ENCODE assay signal across 29 mouse cellular contexts in the genomic region with DNA sequence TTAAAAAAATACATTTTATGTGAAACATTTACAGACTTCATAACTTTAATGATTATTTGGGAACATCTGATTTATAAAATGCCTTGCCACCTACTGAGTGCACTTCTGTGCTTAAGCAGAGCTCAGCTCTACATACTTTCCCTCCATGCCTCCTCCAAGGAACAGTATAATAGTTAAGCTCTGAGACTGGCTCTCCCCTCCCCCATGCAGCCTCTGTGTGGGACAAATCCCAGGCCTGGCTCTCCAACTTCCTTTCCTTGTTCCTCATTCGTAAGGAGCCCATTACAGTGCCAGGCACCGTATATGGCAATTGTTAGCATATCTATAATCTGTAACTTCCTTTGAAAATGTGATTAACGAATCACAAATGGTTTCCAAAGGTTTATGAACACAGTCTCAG. TPM values are rescaled to one million over a fixed set of nuclear protein-coding genes. Genes with fewer than 3 reads are reported as not detected.
DNase-seq lines count a peak whose midpoint lies in the region; ATAC-seq and TF ChIP-seq lines count a peak whose summit lies in the region.
"Had no signal": no experiment of that assay in that cellular context is flagged by ENCODE, and none has a peak within 500 bp of the region (broad histone marks: within the 10 kb centered on the region; RNA-seq: fewer than 3 reads in every experiment).

No protein-coding gene starts in this region.

- no peak overlapping the region for H3K4me2 ChIP-seq in embryonic facial prominence, embryonic 11.5 days (ENCODE audit: low read depth, low read length)
- no peak overlapping the region for H3K4me2 ChIP-seq in embryonic facial prominence, embryonic 15.5 days (replicated peaks)
- H3K4me2 ChIP-seq in limb, embryonic 12.5 days, result no peak overlapping the region
- H3K4me2 ChIP-seq in hindbrain, embryonic 11.5 days (replicated peaks; ENCODE audit: low read depth, low read length), result no peak overlapping the region
- H3K4me2 ChIP-seq: forebrain, embryonic 12.5 days; heart, embryonic 13.5 days; hindbrain, embryonic 12.5 days; hindbrain, embryonic 15.5 days had no signal

- peak; percentile 18 for DNase-seq in embryonic facial prominence, embryonic 10.5 days (ENCODE audit: low spot score)
- peak; percentile 62 for DNase-seq in embryonic facial prominence, embryonic 11.5 days (ENCODE audit: low spot score)
- no peak for DNase-seq in hindbrain, embryonic 11.5 days (ENCODE audit: low spot score)
- DNase-seq in T-cell, adult 2 months (ENCODE audit: low spot score), result no peak
- no peak for DNase-seq in left cerebral cortex, postnatal 4 days
- no peak for DNase-seq in thymus, adult 2 months
- DNase-seq: adrenal gland, postnatal 10 days; adrenal gland, postnatal 36 days; cerebellum, adult 18-20 months; cerebellum, adult 9-10 months; cerebellum, postnatal 14 days; gastrocnemius, postnatal 10 days; gastrocnemius, postnatal 36 days; heart, adult 2 months; heart, postnatal 14 days; heart, postnatal 4 days had no signal

- 57% methylated on average over 3 of the region's 3 CpGs for WGBS in embryonic facial prominence, embryonic 10.5 days
- WGBS in embryonic facial prominence, embryonic 11.5 days, result 51% methylated on average over 3 of the region's 3 CpGs
- WGBS in embryonic facial prominence, embryonic 15.5 days, result 31% methylated on average over 3 of the region's 3 CpGs
- 22% methylated on average over 3 of the region's 3 CpGs for WGBS in limb, embryonic 12.5 days
- 82% methylated on average over 3 of the region's 3 CpGs for WGBS in hindbrain, embryonic 11.5 days
- 57% methylated on average over 3 of the region's 3 CpGs for WGBS in thymus, adult 2 months

- no peaks in the 10 kb centered on the region for H3K9me3 ChIP-seq in embryonic facial prominence, embryonic 10.5 days
- H3K9me3 ChIP-seq in embryonic facial prominence, embryonic 11.5 days (replicated peaks; ENCODE audit: control insufficient read depth, low read length), result no peaks in the 10 kb centered on the region
- no peaks in the 10 kb centered on the region for H3K9me3 ChIP-seq in embryonic facial prominence, embryonic 15.5 days (replicated peaks)
- no peaks in the 10 kb centered on the region for H3K9me3 ChIP-seq in limb, embryonic 12.5 days
- H3K9me3 ChIP-seq in hindbrain, embryonic 11.5 days (ENCODE audit: control insufficient read depth, low read length), result no peaks in the 10 kb centered on the region
- H3K9me3 ChIP-seq: forebrain, embryonic 12.5 days; heart, embryonic 10.5 days; heart, embryonic 13.5 days; hindbrain, embryonic 12.5 days; hindbrain, embryonic 15.5 days had no signal

- TF ChIP-seq POLR2A in thymus, adult 2 months (IDR thresholded peaks at IDR 0.05; ENCODE audit: control insufficient read depth, extremely low read depth, insufficient read depth, low read length, poor library complexity), result no peak

- no peak overlapping the region for H3K9ac ChIP-seq in embryonic facial prominence, embryonic 11.5 days (replicated peaks; ENCODE audit: low read length)
- H3K9ac ChIP-seq in embryonic facial prominence, embryonic 15.5 days, result no peak overlapping the region
- no peak overlapping the region for H3K9ac ChIP-seq in limb, embryonic 12.5 days (replicated peaks)
- no peak overlapping the region for H3K9ac ChIP-seq in hindbrain, embryonic 11.5 days (ENCODE audit: low read depth, low read length)
- H3K9ac ChIP-seq: forebrain, embryonic 12.5 days; heart, embryonic 13.5 days; hindbrain, embryonic 12.5 days; hindbrain, embryonic 15.5 days had no signal

- peaks cover 8% of the 10 kb centered on the region; the same call in 1 of the 2 replicates for H3K4me1 ChIP-seq in embryonic facial prominence, embryonic 10.5 days
- no peaks in the 10 kb centered on the region for H3K4me1 ChIP-seq in embryonic facial prominence, embryonic 11.5 days (ENCODE audit: control insufficient read depth, insufficient read depth, low read length)
- H3K4me1 ChIP-seq in embryonic facial prominence, embryonic 15.5 days, result 0 out of 2 replicates have a peak, but pooled peaks cover 3% of the 10 kb centered on the region
- H3K4me1 ChIP-seq in limb, embryonic 12.5 days (replicated peaks), result peaks cover 39% of the 10 kb centered on the region
- no peaks in the 10 kb centered on the region for H3K4me1 ChIP-seq in hindbrain, embryonic 11.5 days (replicated peaks; ENCODE audit: control insufficient read depth, insufficient read depth, low read length)
- no peaks in the 10 kb centered on the region for H3K4me1 ChIP-seq in thymus, adult 2 months (replicated peaks; ENCODE audit: control insufficient read depth, insufficient read depth, low read length)
- H3K4me1 ChIP-seq: forebrain, embryonic 12.5 days; hindbrain, embryonic 12.5 days had no signal

- H3K27ac ChIP-seq in embryonic facial prominence, embryonic 10.5 days (replicated peaks), result no peak overlapping the region
- H3K27ac ChIP-seq in embryonic facial prominence, embryonic 11.5 days (replicated peaks; ENCODE audit: low read depth, low read length), result no peak overlapping the region
- peak overlapping the region; percentile 39 for H3K27ac ChIP-seq in embryonic facial prominence, embryonic 15.5 days (replicated peaks)
- no peak overlapping the region for H3K27ac ChIP-seq in limb, embryonic 12.5 days
- H3K27ac ChIP-seq in hindbrain, embryonic 11.5 days (ENCODE audit: low read depth, low read length), result no peak overlapping the region
- H3K27ac ChIP-seq in thymus, adult 2 months (ENCODE audit: control insufficient read depth, insufficient read depth, low read length), result no peak overlapping the region
- H3K27ac ChIP-seq: forebrain, embryonic 12.5 days; heart, adult 2 months; heart, embryonic 10.5 days; heart, embryonic 13.5 days; hindbrain, embryonic 12.5 days; hindbrain, embryonic 15.5 days had no signal

- no peak for TF ChIP-seq CTCF in thymus, adult 2 months (IDR thresholded peaks at IDR 0.05; ENCODE audit: borderline replicate concordance, control insufficient read depth, extremely low read depth, insufficient read depth, low read length, poor library complexity)

- intact Hi-C loops in left cerebral cortex, postnatal 4 days (cut with DNase I), result loop anchor here (10.0 kb wide), 1 partner anchor 563 kb away; no protein-coding TSS in a partner anchor

- no peaks in the 10 kb centered on the region for H3K27me3 ChIP-seq in embryonic facial prominence, embryonic 10.5 days (replicated peaks; ENCODE audit: low read depth, poor library complexity, severe bottlenecking)
- H3K27me3 ChIP-seq in embryonic facial prominence, embryonic 11.5 days (ENCODE audit: control insufficient read depth, insufficient read depth, low read length), result no peaks in the 10 kb centered on the region
- no peaks in the 10 kb centered on the region for H3K27me3 ChIP-seq in embryonic facial prominence, embryonic 15.5 days
- H3K27me3 ChIP-seq in limb, embryonic 12.5 days, result 0 out of 2 replicates have a peak, but pooled peaks cover 5% of the 10 kb centered on the region
- H3K27me3 ChIP-seq in hindbrain, embryonic 11.5 days (ENCODE audit: control insufficient read depth, insufficient read depth, low read length), result no peaks in the 10 kb centered on the region
- H3K27me3 ChIP-seq in thymus, adult 2 months (ENCODE audit: control insufficient read depth, insufficient read depth, low read length), result no peaks in the 10 kb centered on the region
- H3K27me3 ChIP-seq: forebrain, embryonic 12.5 days; hindbrain, embryonic 12.5 days; hindbrain, embryonic 15.5 days had no signal

- ATAC-seq in embryonic facial prominence, embryonic 11.5 days (replicated peaks; ENCODE audit: insufficient number of reproducible peaks, low FRiP score, low TSS enrichment, low read depth), result no peak
- no peak for ATAC-seq in embryonic facial prominence, embryonic 15.5 days (ENCODE audit: insufficient number of reproducible peaks, low FRiP score, low TSS enrichment, low read depth)
- ATAC-seq in limb, embryonic 12.5 days (ENCODE audit: insufficient number of reproducible peaks, insufficient read depth, low FRiP score, low TSS enrichment, low read depth), result peak; percentile 84
- ATAC-seq in hindbrain, embryonic 11.5 days (ENCODE audit: low FRiP score), result no peak
- ATAC-seq: CD4-positive, CD25-positive, alpha-beta regulatory T cell, adult 4 months; forebrain, embryonic 16.5 days had no signal

- H3K4me3 ChIP-seq in embryonic facial prominence, embryonic 10.5 days, result no peak overlapping the region
- H3K4me3 ChIP-seq in embryonic facial prominence, embryonic 11.5 days (ENCODE audit: low read depth, low read length), result no peak overlapping the region
- no peak overlapping the region for H3K4me3 ChIP-seq in embryonic facial prominence, embryonic 15.5 days (replicated peaks)
- H3K4me3 ChIP-seq in limb, embryonic 12.5 days (replicated peaks), result no peak overlapping the region
- no peak overlapping the region for H3K4me3 ChIP-seq in hindbrain, embryonic 11.5 days (ENCODE audit: low read depth, low read length)
- H3K4me3 ChIP-seq in thymus, adult 2 months (ENCODE audit: control insufficient read depth, insufficient read depth, low read length), result no peak overlapping the region
- H3K4me3 ChIP-seq: erythroblast, embryonic 14.5 days; forebrain, embryonic 12.5 days; heart, adult 2 months; heart, embryonic 10.5 days; heart, embryonic 13.5 days; hindbrain, embryonic 12.5 days; hindbrain, embryonic 15.5 days had no signal

- no peaks in the 10 kb centered on the region for H3K36me3 ChIP-seq in embryonic facial prominence, embryonic 10.5 days (replicated peaks)
- H3K36me3 ChIP-seq in embryonic facial prominence, embryonic 11.5 days (replicated peaks; ENCODE audit: control insufficient read depth, insufficient read depth, low read depth, low read length), result no peaks in the 10 kb centered on the region
- no peaks in the 10 kb centered on the region for H3K36me3 ChIP-seq in embryonic facial prominence, embryonic 15.5 days
- no peaks in the 10 kb centered on the region for H3K36me3 ChIP-seq in limb, embryonic 12.5 days
- H3K36me3 ChIP-seq in hindbrain, embryonic 11.5 days (ENCODE audit: control insufficient read depth, insufficient read depth, low read length), result no peaks in the 10 kb centered on the region
- H3K36me3 ChIP-seq in thymus, adult 2 months (ENCODE audit: control insufficient read depth, insufficient read depth, low read length), result no peaks in the 10 kb centered on the region
- H3K36me3 ChIP-seq: forebrain, embryonic 12.5 days; heart, embryonic 10.5 days; heart, embryonic 13.5 days; hindbrain, embryonic 12.5 days; hindbrain, embryonic 15.5 days had no signal

RNA-seq across cellular contexts. Expression of a gene that starts 59.4 kb away (rescaled TPM):
- 0.16 and 0.44 TPM in 2 replicates for polyA plus RNA-seq in embryonic facial prominence, embryonic 10.5 days (2016; fragmentation: Nextera tagmentation; extraction: Ambion mirVana)
- 0.18 and 0.32 TPM in 2 replicates for polyA plus RNA-seq in embryonic facial prominence, embryonic 11.5 days (2014; fragmentation: Nextera tagmentation; extraction: Ambion mirVana)
- 0.61 and 0.98 TPM in 2 replicates for polyA plus RNA-seq in embryonic facial prominence, embryonic 15.5 days (2015; fragmentation: Nextera tagmentation; extraction: Ambion mirVana)
- 0.23 and 0.40 TPM in 2 replicates for polyA plus RNA-seq in limb, embryonic 12.5 days (2016; fragmentation: Nextera tagmentation; extraction: Ambion mirVana)
- polyA plus RNA-seq in hindbrain, embryonic 11.5 days (2014; fragmentation: Nextera tagmentation; extraction: Ambion mirVana), result 0.36 and 0.62 TPM in 2 replicates
- total RNA-seq in left cerebral cortex, postnatal 4 days (2021), result not detected
- 0.20 and 3.9 TPM in 2 replicates for polyA plus RNA-seq in thymus, adult 2 months (2012; rRNA removed)
- total RNA-seq: adrenal gland, postnatal 36 days; granulocyte monocyte progenitor cell, adult 5-6 weeks; MEL had no signal
- polyA plus RNA-seq: C2C12; CD4-positive, CD25-positive, alpha-beta regulatory T cell, adult 4 months had no signal

Comparison
In these comparisons a context has a peak if more than half of its experiments do, and no peak if none do; other contexts are left out.
1. DNase-seq: peak in embryonic facial prominence, embryonic 10.5 days (single experiment) and embryonic facial prominence, embryonic 11.5 days (single experiment); none in hindbrain, embryonic 11.5 days (single experiment), T-cell, adult 2 months (single experiment), left cerebral cortex, postnatal 4 days (single experiment) and thymus, adult 2 months (single experiment).